Mouse (Mus musculus) neutrophil, adult 83 days (primary cell): ENCODE results near the gene Ccdc28a. TPM values are rescaled to one million over a fixed set of nuclear protein-coding genes. Genes with fewer than 3 reads are reported as not detected.

Source experiments
- total RNA-seq, 2 experiments: library from RNA; stranded (reverse); gene quantifications; one replicate each; pipeline ENCODE4 v1.2.4; 2023

The Ccdc28a gene
- total RNA-seq: 1 to 10 TPM; 7.2 to 7.6 TPM

DNA sequence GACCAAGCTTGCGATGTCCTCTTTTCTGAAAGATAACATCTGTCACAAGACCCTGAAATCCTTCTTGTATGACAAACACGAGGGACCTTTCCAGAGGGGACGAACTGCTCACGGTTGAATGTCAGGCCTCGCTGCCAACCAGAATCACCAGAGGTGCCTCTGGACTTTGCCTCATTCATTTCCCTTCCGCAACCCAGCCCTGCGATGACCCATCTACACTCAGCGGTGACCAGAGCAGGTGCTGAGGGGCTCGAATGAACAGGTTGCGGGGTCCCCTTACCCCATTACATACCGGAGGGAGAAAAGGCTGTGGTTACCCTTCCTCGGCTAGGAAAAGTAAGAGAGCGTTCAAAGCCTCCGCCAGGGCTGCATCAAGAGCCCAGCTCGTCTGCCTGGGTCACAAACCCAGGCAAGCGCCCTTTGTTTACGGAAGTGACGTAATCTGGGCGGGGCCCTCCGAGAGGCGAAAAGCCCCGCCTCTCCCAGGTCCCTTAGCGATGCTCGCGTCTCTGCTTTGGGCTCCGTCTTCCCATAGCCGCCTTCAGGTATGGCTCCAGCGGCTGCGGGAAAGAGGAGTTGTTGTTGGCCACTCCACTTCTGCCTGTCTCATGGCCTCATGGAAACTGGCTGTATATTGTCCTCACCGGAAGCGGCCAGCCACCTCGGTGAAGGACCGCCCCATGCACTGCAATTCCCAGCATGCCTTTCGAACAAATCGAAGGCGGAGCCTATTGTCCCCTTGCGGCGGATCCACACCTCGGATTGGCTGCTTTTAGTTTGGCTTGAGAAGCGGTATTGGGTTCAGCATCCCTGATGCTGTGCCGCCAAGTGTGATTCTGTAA, at the start of gene Ccdc28a:
Ccdc28a (minus strand) TSS at position 439 of the 842 bp plus-strand sequence.

DNA sequence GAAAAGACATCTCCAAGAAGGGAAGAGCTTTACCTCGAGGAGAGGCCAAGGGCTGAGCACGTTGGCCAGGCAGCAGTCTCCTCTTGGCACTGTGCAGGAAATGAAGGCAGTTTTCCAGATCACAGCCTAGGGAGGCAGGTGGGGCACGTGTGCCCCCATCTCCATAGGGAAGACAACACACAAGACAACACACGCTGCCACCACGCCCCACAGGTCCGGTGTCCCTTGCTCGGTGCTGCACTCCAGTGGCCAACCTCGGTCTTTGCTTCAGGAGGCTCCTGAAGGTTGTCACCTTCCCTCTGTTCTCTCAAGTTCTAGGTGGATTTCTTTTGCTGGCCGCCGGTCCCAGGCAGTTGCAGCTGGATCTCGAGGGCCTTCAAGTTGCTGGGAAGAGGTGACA, 24.1 kb downstream of the Ccdc28a start, which contains the start of gene Ect2l:
Ect2l (minus strand) TSS at position 165 of the 400 bp plus-strand sequence.

Other genes starting within 250 kb of the Ccdc28a start
- gene Abracl, start 211.7 kb downstream of the Ccdc28a start, total RNA-seq: 100 to 1,000 TPM in 1 of 2 experiments, 10 to 100 TPM in 1; 93.2 to 108 TPM
- 10 to 100 TPM; 48.4 to 58.9 TPM for gene Reps1, start 179.1 kb downstream of the Ccdc28a start, total RNA-seq
- not detected for gene Ect2l, start 24.1 kb downstream of the Ccdc28a start, total RNA-seq
- under 1 TPM; 0.48 to 0.79 TPM for gene Nhsl1, start 84.0 kb upstream of the Ccdc28a start, total RNA-seq